In genomic region chr7:141363752-141364125, GRCm38 (mm10) we compare ENCODE assay signal across 11 mouse cellular contexts. TPM values are rescaled to one million over a fixed set of nuclear protein-coding genes. Genes with fewer than 3 reads are reported as not detected.
DNase-seq lines count a peak whose midpoint lies in the region; ATAC-seq lines count a peak whose summit lies in the region.
"Had no signal": no experiment of that assay in that cellular context is flagged by ENCODE, and none has a peak within 500 bp of the region (broad histone marks: within the 10 kb centered on the region; RNA-seq: fewer than 3 reads in every experiment).

No protein-coding gene starts in this region.

- WGBS in hindbrain, embryonic 16.5 days: 63% methylated on average over 2 of the region's 2 CpGs
- 71% methylated on average over 2 of the region's 2 CpGs for WGBS in hindbrain, embryonic 10.5 days
- WGBS in neural tube, embryonic 14.5 days: 79% methylated on average over 2 of the region's 2 CpGs
- 66% methylated on average over 2 of the region's 2 CpGs for WGBS in neural tube, embryonic 15.5 days
- WGBS in liver, embryonic 12.5 days (ENCODE audit: insufficient replicate concordance): 41% methylated on average over 2 of the region's 2 CpGs

- no peaks in the 10 kb centered on the region for H3K36me3 ChIP-seq in hindbrain, embryonic 16.5 days (ENCODE audit: control insufficient read depth, insufficient read depth, low read length)
- no peaks in the 10 kb centered on the region for H3K36me3 ChIP-seq in hindbrain, embryonic 10.5 days
- no peaks in the 10 kb centered on the region for H3K36me3 ChIP-seq in neural tube, embryonic 14.5 days (ENCODE audit: control insufficient read depth, insufficient read depth, low read length)
- H3K36me3 ChIP-seq in neural tube, embryonic 15.5 days: no peaks in the 10 kb centered on the region
- no peaks in the 10 kb centered on the region for H3K36me3 ChIP-seq in liver, embryonic 12.5 days
- H3K36me3 ChIP-seq: limb, embryonic 12.5 days; midbrain, embryonic 15.5 days had no signal

- no peak overlapping the region for H3K9ac ChIP-seq in hindbrain, embryonic 16.5 days (ENCODE audit: low read depth, low read length)
- H3K9ac ChIP-seq in neural tube, embryonic 14.5 days (replicated peaks; ENCODE audit: low read depth, low read length): no peak overlapping the region
- no peak overlapping the region for H3K9ac ChIP-seq in neural tube, embryonic 15.5 days (replicated peaks)
- H3K9ac ChIP-seq in liver, embryonic 12.5 days: peak overlapping the region; percentile 58
- H3K9ac ChIP-seq: limb, embryonic 12.5 days; midbrain, embryonic 15.5 days had no signal

- no peak for DNase-seq in hindbrain, embryonic 10.5 days (ENCODE audit: low spot score)
- no peak for DNase-seq in gastrocnemius, postnatal 36 days
- DNase-seq in right cerebral cortex, adult 2 months (ENCODE audit: low spot score in 2 of 2): no peak

- ATAC-seq in hindbrain, embryonic 16.5 days: peak; percentile 30; the same call in 1 of the 2 replicates
- ATAC-seq in neural tube, embryonic 14.5 days (ENCODE audit: low read depth): peak; percentile 24; the same call in 1 of the 2 replicates
- ATAC-seq in neural tube, embryonic 15.5 days (ENCODE audit: low FRiP score): no peak
- ATAC-seq in liver, embryonic 12.5 days: peak; percentile 41
- ATAC-seq: midbrain, embryonic 15.5 days had no signal

- no peak overlapping the region for H3K27ac ChIP-seq in hindbrain, embryonic 16.5 days (ENCODE audit: low read depth, low read length)
- H3K27ac ChIP-seq in hindbrain, embryonic 10.5 days: no peak overlapping the region
- no peak overlapping the region for H3K27ac ChIP-seq in neural tube, embryonic 14.5 days (ENCODE audit: low read depth, low read length)
- H3K27ac ChIP-seq in neural tube, embryonic 15.5 days (replicated peaks): no peak overlapping the region
- peak overlapping the region; percentile 94 for H3K27ac ChIP-seq in liver, embryonic 12.5 days
- H3K27ac ChIP-seq: kidney, postnatal 0 days; limb, embryonic 12.5 days; midbrain, embryonic 15.5 days had no signal

- no peaks in the 10 kb centered on the region; the same call in 1 of the 2 replicates for H3K4me1 ChIP-seq in hindbrain, embryonic 16.5 days (ENCODE audit: control insufficient read depth, insufficient read depth, low read depth, low read length)
- peaks cover 9% of the 10 kb centered on the region; the same call in 1 of the 2 replicates for H3K4me1 ChIP-seq in hindbrain, embryonic 10.5 days (replicated peaks)
- no peaks in the 10 kb centered on the region for H3K4me1 ChIP-seq in neural tube, embryonic 14.5 days (ENCODE audit: control insufficient read depth, insufficient read depth, low read length)
- H3K4me1 ChIP-seq in neural tube, embryonic 15.5 days: 0 out of 2 replicates have a peak, but pooled peaks cover 3% of the 10 kb centered on the region
- H3K4me1 ChIP-seq in liver, embryonic 12.5 days: peaks cover 41% of the 10 kb centered on the region
- H3K4me1 ChIP-seq: limb, embryonic 12.5 days had no signal

- no peak overlapping the region for H3K4me3 ChIP-seq in hindbrain, embryonic 16.5 days (ENCODE audit: low read length)
- no peak overlapping the region for H3K4me3 ChIP-seq in hindbrain, embryonic 10.5 days
- H3K4me3 ChIP-seq in neural tube, embryonic 14.5 days (ENCODE audit: low read depth, low read length): no peak overlapping the region
- no peak overlapping the region for H3K4me3 ChIP-seq in neural tube, embryonic 15.5 days (replicated peaks)
- no peak overlapping the region for H3K4me3 ChIP-seq in liver, embryonic 12.5 days
- H3K4me3 ChIP-seq: limb, embryonic 12.5 days; midbrain, embryonic 15.5 days had no signal

- no peak overlapping the region for H3K4me2 ChIP-seq in hindbrain, embryonic 16.5 days (ENCODE audit: low read length)
- no peak overlapping the region for H3K4me2 ChIP-seq in neural tube, embryonic 14.5 days (ENCODE audit: low read depth, low read length)
- H3K4me2 ChIP-seq in neural tube, embryonic 15.5 days: no peak overlapping the region
- H3K4me2 ChIP-seq in liver, embryonic 12.5 days: peak overlapping the region; percentile 52
- H3K4me2 ChIP-seq: limb, embryonic 12.5 days; midbrain, embryonic 15.5 days had no signal

- H3K9me3 ChIP-seq in hindbrain, embryonic 16.5 days (ENCODE audit: control insufficient read depth, low read length): no peaks in the 10 kb centered on the region
- no peaks in the 10 kb centered on the region for H3K9me3 ChIP-seq in hindbrain, embryonic 10.5 days
- no peaks in the 10 kb centered on the region for H3K9me3 ChIP-seq in neural tube, embryonic 14.5 days (ENCODE audit: control insufficient read depth, low read length)
- H3K9me3 ChIP-seq in neural tube, embryonic 15.5 days (replicated peaks): no peaks in the 10 kb centered on the region
- H3K9me3 ChIP-seq in liver, embryonic 12.5 days (replicated peaks): no peaks in the 10 kb centered on the region
- H3K9me3 ChIP-seq: limb, embryonic 12.5 days; midbrain, embryonic 15.5 days had no signal

- intact Hi-C loops in gastrocnemius, postnatal 36 days (cut with DNase I): loop anchor here (1.0 kb wide), 1 partner anchor 98 kb away; no protein-coding TSS in a partner anchor

- no peaks in the 10 kb centered on the region; the same call in none of the 2 replicates for H3K27me3 ChIP-seq in hindbrain, embryonic 16.5 days (replicated peaks; ENCODE audit: control insufficient read depth, insufficient read depth, low read length)
- H3K27me3 ChIP-seq in hindbrain, embryonic 10.5 days (ENCODE audit: insufficient read depth, poor library complexity, severe bottlenecking): peaks cover 45% of the 10 kb centered on the region
- H3K27me3 ChIP-seq in neural tube, embryonic 14.5 days (ENCODE audit: control insufficient read depth, insufficient read depth, low read length): peaks cover 9% of the 10 kb centered on the region; the same call in 1 of the 2 replicates
- peaks cover 40% of the 10 kb centered on the region for H3K27me3 ChIP-seq in neural tube, embryonic 15.5 days (replicated peaks)
- peaks cover 37% of the 10 kb centered on the region for H3K27me3 ChIP-seq in liver, embryonic 12.5 days (replicated peaks)

RNA-seq across cellular contexts. Expression of gene Eps8l2, which starts 25.1 kb away (rescaled TPM):
- 2.5 and 3.1 TPM in 2 replicates for polyA plus RNA-seq in hindbrain, embryonic 16.5 days (2015; fragmentation: Nextera tagmentation; extraction: Ambion mirVana)
- 6.7 and 6.8 TPM in 2 replicates for polyA plus RNA-seq in hindbrain, embryonic 10.5 days (2016; fragmentation: Nextera tagmentation; extraction: Ambion mirVana)
- 0.33 and 0.51 TPM in 2 replicates for polyA plus RNA-seq in neural tube, embryonic 14.5 days (2014; fragmentation: Nextera tagmentation; extraction: Ambion mirVana)
- polyA plus RNA-seq in neural tube, embryonic 15.5 days (2015; fragmentation: Nextera tagmentation; extraction: Ambion mirVana): 0.23 and 10.7 TPM in 2 replicates
- 4.9 and 5.6 TPM in 2 replicates for polyA plus RNA-seq in liver, embryonic 12.5 days (2016; fragmentation: Nextera tagmentation; extraction: Ambion mirVana)
- total RNA-seq in gastrocnemius, postnatal 36 days (2021): 1 to 10 TPM; 2.1 to 2.5 TPM
- polyA plus RNA-seq: activated CD4-positive, CD25-positive, alpha-beta regulatory T cell, adult 4 months had no signal

RNA-seq across cellular contexts. Expression of gene Taldo1, which starts 28.3 kb away (rescaled TPM):
- 276 and 284 TPM in 2 replicates for polyA plus RNA-seq in hindbrain, embryonic 16.5 days (2015; fragmentation: Nextera tagmentation; extraction: Ambion mirVana)
- polyA plus RNA-seq in hindbrain, embryonic 10.5 days (2016; fragmentation: Nextera tagmentation; extraction: Ambion mirVana): 336 and 378 TPM in 2 replicates
- polyA plus RNA-seq in neural tube, embryonic 14.5 days (2014; fragmentation: Nextera tagmentation; extraction: Ambion mirVana): 265 and 311 TPM in 2 replicates
- 269 and 298 TPM in 2 replicates for polyA plus RNA-seq in neural tube, embryonic 15.5 days (2015; fragmentation: Nextera tagmentation; extraction: Ambion mirVana)
- 516 and 525 TPM in 2 replicates for polyA plus RNA-seq in liver, embryonic 12.5 days (2016; fragmentation: Nextera tagmentation; extraction: Ambion mirVana)
- total RNA-seq in gastrocnemius, postnatal 36 days (2021): 10 to 100 TPM; 81.0 to 82.7 TPM

RNA-seq across cellular contexts. Expression of gene Tmem80, which starts 36.2 kb away (rescaled TPM):
- polyA plus RNA-seq in hindbrain, embryonic 16.5 days (2015; fragmentation: Nextera tagmentation; extraction: Ambion mirVana): 48.2 and 52.2 TPM in 2 replicates
- polyA plus RNA-seq in hindbrain, embryonic 10.5 days (2016; fragmentation: Nextera tagmentation; extraction: Ambion mirVana): 53.7 and 57.8 TPM in 2 replicates
- 36.7 and 40.2 TPM in 2 replicates for polyA plus RNA-seq in neural tube, embryonic 14.5 days (2014; fragmentation: Nextera tagmentation; extraction: Ambion mirVana)
- polyA plus RNA-seq in neural tube, embryonic 15.5 days (2015; fragmentation: Nextera tagmentation; extraction: Ambion mirVana): 50.5 and 55.8 TPM in 2 replicates
- polyA plus RNA-seq in liver, embryonic 12.5 days (2016; fragmentation: Nextera tagmentation; extraction: Ambion mirVana): 24.3 and 24.8 TPM in 2 replicates
- total RNA-seq in gastrocnemius, postnatal 36 days (2021): 10 to 100 TPM; 10.2 to 10.6 TPM

RNA-seq across cellular contexts. Expression of gene Deaf1, which starts 36.2 kb away (rescaled TPM):
- polyA plus RNA-seq in hindbrain, embryonic 16.5 days (2015; fragmentation: Nextera tagmentation; extraction: Ambion mirVana): 202 and 206 TPM in 2 replicates
- polyA plus RNA-seq in hindbrain, embryonic 10.5 days (2016; fragmentation: Nextera tagmentation; extraction: Ambion mirVana): 56.8 and 71.6 TPM in 2 replicates
- 186 and 228 TPM in 2 replicates for polyA plus RNA-seq in neural tube, embryonic 14.5 days (2014; fragmentation: Nextera tagmentation; extraction: Ambion mirVana)
- 178 and 200 TPM in 2 replicates for polyA plus RNA-seq in neural tube, embryonic 15.5 days (2015; fragmentation: Nextera tagmentation; extraction: Ambion mirVana)
- polyA plus RNA-seq in liver, embryonic 12.5 days (2016; fragmentation: Nextera tagmentation; extraction: Ambion mirVana): 24.7 and 25.6 TPM in 2 replicates
- 10 to 100 TPM; 13.9 to 14.8 TPM for total RNA-seq in gastrocnemius, postnatal 36 days (2021)

RNA-seq across cellular contexts. Expression of gene Gatd1, which starts 50.2 kb away (rescaled TPM):
- polyA plus RNA-seq in hindbrain, embryonic 16.5 days (2015; fragmentation: Nextera tagmentation; extraction: Ambion mirVana): 51.8 and 55.2 TPM in 2 replicates
- 45.2 and 49.4 TPM in 2 replicates for polyA plus RNA-seq in hindbrain, embryonic 10.5 days (2016; fragmentation: Nextera tagmentation; extraction: Ambion mirVana)
- polyA plus RNA-seq in neural tube, embryonic 14.5 days (2014; fragmentation: Nextera tagmentation; extraction: Ambion mirVana): 42.7 and 44.8 TPM in 2 replicates
- 49.3 and 50.4 TPM in 2 replicates for polyA plus RNA-seq in neural tube, embryonic 15.5 days (2015; fragmentation: Nextera tagmentation; extraction: Ambion mirVana)
- 21.1 and 22.8 TPM in 2 replicates for polyA plus RNA-seq in liver, embryonic 12.5 days (2016; fragmentation: Nextera tagmentation; extraction: Ambion mirVana)
- total RNA-seq in gastrocnemius, postnatal 36 days (2021): 1 to 10 TPM; 6.3 to 6.7 TPM
